Mouse (Mus musculus): ENCODE results near the gene B4galt4. TPM values are rescaled to one million over a fixed set of nuclear protein-coding genes. Genes with fewer than 3 reads are reported as not detected.

Gene B4galt4
- polyA plus RNA-seq, 1 experiment from 2014 or later, result 20.8 TPM

GRCm38 (mm10) chr16:38743941-38744673 is 2.0 kb downstream of the B4galt4 start:
- no peak overlapping the region for H3K4me2 ChIP-seq (ENCODE audit: low read depth, low read length)

GRCm38 (mm10) chr16:38750803-38751202 is 8.7 kb downstream of the B4galt4 start:
- Histone ChIP-seq H3K4me3 (replicated peaks; ENCODE audit: low read length) (no peak overlapping the region), H3K4me1 (ENCODE audit: control insufficient read depth, insufficient read depth, low read length) (peaks cover 3% of the 10 kb centered on the region; the same call in 1 of the 2 replicates), H3K9ac (ENCODE audit: low read length) (no peak overlapping the region), H3K36me3 (ENCODE audit: control insufficient read depth, insufficient read depth, low read length) (no peaks in the 10 kb centered on the region), H3K9me3 (replicated peaks; ENCODE audit: control insufficient read depth, low read length) (no peaks in the 10 kb centered on the region), H3K4me2 (ENCODE audit: low read depth, low read length) (no peak overlapping the region), H3K27ac (ENCODE audit: low read length) (no peak overlapping the region), H3K27me3 (ENCODE audit: control insufficient read depth, insufficient read depth, low read length) (no peaks in the 10 kb centered on the region)
- 56% methylated on average over 6 of the region's 6 CpGs for WGBS
- peak; percentile 47; the same call in 1 of the 2 replicates for ATAC-seq (ENCODE audit: insufficient read depth, low FRiP score)

More at GRCm38 (mm10) chr16:38743941-38744673, 2.0 kb downstream of the B4galt4 start:
- H3K4me1 ChIP-seq (ENCODE audit: control insufficient read depth, insufficient read depth, low read length), result 0 out of 2 replicates have a peak, but pooled peaks cover 2% of the 10 kb centered on the region
- 87% methylated on average over 10 of the region's 10 CpGs for WGBS
- H3K4me3 ChIP-seq (replicated peaks; ENCODE audit: low read length), result no peak overlapping the region
- no peaks in the 10 kb centered on the region for H3K27me3 ChIP-seq (ENCODE audit: control insufficient read depth, insufficient read depth, low read length)
- no peak overlapping the region for H3K27ac ChIP-seq (ENCODE audit: low read length)
- H3K9ac ChIP-seq (ENCODE audit: low read length), result no peak overlapping the region
- no peaks in the 10 kb centered on the region for H3K9me3 ChIP-seq (replicated peaks; ENCODE audit: control insufficient read depth, low read length)
- no peaks in the 10 kb centered on the region for H3K36me3 ChIP-seq (ENCODE audit: control insufficient read depth, insufficient read depth, low read length)
- ATAC-seq (ENCODE audit: insufficient read depth, low FRiP score), result no peak

GRCm38 (mm10) chr16:38753631-38754030 is 11.6 kb downstream of the B4galt4 start:
- 52% methylated on average over 11 of the region's 11 CpGs for WGBS
- no peak overlapping the region for H3K27ac ChIP-seq (ENCODE audit: low read length)
- H3K4me2 ChIP-seq (ENCODE audit: low read depth, low read length), result no peak overlapping the region
- peaks cover 4% of the 10 kb centered on the region for H3K4me1 ChIP-seq (ENCODE audit: control insufficient read depth, insufficient read depth, low read length)
- no peak for ATAC-seq (ENCODE audit: insufficient read depth, low FRiP score)
- no peak overlapping the region for H3K9ac ChIP-seq (ENCODE audit: low read length)
- no peaks in the 10 kb centered on the region; the same call in 1 of the 2 replicates for H3K36me3 ChIP-seq (ENCODE audit: control insufficient read depth, insufficient read depth, low read length)
- no peak overlapping the region for H3K4me3 ChIP-seq (replicated peaks; ENCODE audit: low read length)
- no peaks in the 10 kb centered on the region for H3K9me3 ChIP-seq (replicated peaks; ENCODE audit: control insufficient read depth, low read length)
- no peaks in the 10 kb centered on the region for H3K27me3 ChIP-seq (ENCODE audit: control insufficient read depth, insufficient read depth, low read length)

GRCm38 (mm10) chr16:38755452-38756176 is 13.6 kb downstream of the B4galt4 start:
- WGBS, result 45% methylated on average over 7 of the region's 7 CpGs
- no peak overlapping the region for H3K9ac ChIP-seq (ENCODE audit: low read length)
- H3K36me3 ChIP-seq (ENCODE audit: control insufficient read depth, insufficient read depth, low read length), result no peaks in the 10 kb centered on the region; the same call in 1 of the 2 replicates
- no peaks in the 10 kb centered on the region for H3K27me3 ChIP-seq (ENCODE audit: control insufficient read depth, insufficient read depth, low read length)
- no peak overlapping the region for H3K4me2 ChIP-seq (ENCODE audit: low read depth, low read length)
- no peak for ATAC-seq (ENCODE audit: insufficient read depth, low FRiP score)
- peaks cover 4% of the 10 kb centered on the region for H3K4me1 ChIP-seq (ENCODE audit: control insufficient read depth, insufficient read depth, low read length)
- H3K27ac ChIP-seq (ENCODE audit: low read length), result peak overlapping the region; percentile 24; the same call in 1 of the 2 replicates
- no peaks in the 10 kb centered on the region for H3K9me3 ChIP-seq (replicated peaks; ENCODE audit: control insufficient read depth, low read length)
- H3K4me3 ChIP-seq (replicated peaks; ENCODE audit: low read length), result no peak overlapping the region

GRCm38 (mm10) chr16:38756177-38756503 is 14.1 kb downstream of the B4galt4 start:
- H3K4me2 ChIP-seq (ENCODE audit: low read depth, low read length), result no peak overlapping the region
- H3K36me3 ChIP-seq (ENCODE audit: control insufficient read depth, insufficient read depth, low read length), result no peaks in the 10 kb centered on the region; the same call in 1 of the 2 replicates
- H3K4me1 ChIP-seq (ENCODE audit: control insufficient read depth, insufficient read depth, low read length), result peaks cover 4% of the 10 kb centered on the region
- H3K9me3 ChIP-seq (replicated peaks; ENCODE audit: control insufficient read depth, low read length), result no peaks in the 10 kb centered on the region
- no peak; the same call in 1 of the 2 replicates for ATAC-seq (ENCODE audit: insufficient read depth, low FRiP score)
- H3K27me3 ChIP-seq (ENCODE audit: control insufficient read depth, insufficient read depth, low read length), result no peaks in the 10 kb centered on the region
- peak overlapping the region; percentile 24; the same call in 1 of the 2 replicates for H3K27ac ChIP-seq (ENCODE audit: low read length)
- H3K4me3 ChIP-seq (replicated peaks; ENCODE audit: low read length), result no peak overlapping the region
- 29% methylated on average over 5 of the region's 5 CpGs for WGBS
- no peak overlapping the region for H3K9ac ChIP-seq (ENCODE audit: low read length)

GRCm38 (mm10) chr16:38756572-38756971 is 14.5 kb downstream of the B4galt4 start:
- no peaks in the 10 kb centered on the region for H3K9me3 ChIP-seq (replicated peaks; ENCODE audit: control insufficient read depth, low read length)
- ATAC-seq (ENCODE audit: insufficient read depth, low FRiP score), result no peak
- no peaks in the 10 kb centered on the region; the same call in 1 of the 2 replicates for H3K36me3 ChIP-seq (ENCODE audit: control insufficient read depth, insufficient read depth, low read length)
- no peak overlapping the region for H3K9ac ChIP-seq (ENCODE audit: low read length)
- 65% methylated on average over 4 of the region's 4 CpGs for WGBS
- H3K4me3 ChIP-seq (replicated peaks; ENCODE audit: low read length), result no peak overlapping the region
- H3K27me3 ChIP-seq (ENCODE audit: control insufficient read depth, insufficient read depth, low read length), result no peaks in the 10 kb centered on the region
- no peak overlapping the region for H3K27ac ChIP-seq (ENCODE audit: low read length)
- peaks cover 4% of the 10 kb centered on the region for H3K4me1 ChIP-seq (ENCODE audit: control insufficient read depth, insufficient read depth, low read length)
- H3K4me2 ChIP-seq (ENCODE audit: low read depth, low read length), result no peak overlapping the region

GRCm38 (mm10) chr16:38757626-38758025 is 15.6 kb downstream of the B4galt4 start:
- Histone ChIP-seq H3K9me3 (replicated peaks; ENCODE audit: control insufficient read depth, low read length) (no peaks in the 10 kb centered on the region), H3K27me3 (ENCODE audit: control insufficient read depth, insufficient read depth, low read length) (no peaks in the 10 kb centered on the region), H3K4me3 (replicated peaks; ENCODE audit: low read length) (no peak overlapping the region), H3K4me2 (ENCODE audit: low read depth, low read length) (no peak overlapping the region), H3K36me3 (ENCODE audit: control insufficient read depth, insufficient read depth, low read length) (no peaks in the 10 kb centered on the region; the same call in 1 of the 2 replicates), H3K4me1 (ENCODE audit: control insufficient read depth, insufficient read depth, low read length) (peaks cover 4% of the 10 kb centered on the region), H3K9ac (ENCODE audit: low read length) (no peak overlapping the region), H3K27ac (ENCODE audit: low read length) (no peak overlapping the region)
- 93% methylated on average over 19 of the region's 19 CpGs for WGBS
- ATAC-seq (ENCODE audit: insufficient read depth, low FRiP score), result no peak

- H3K27ac ChIP-seq (ENCODE audit: low read length), result peak overlapping the region; percentile 17; the same call in 1 of the 2 replicates
- WGBS, result 79% methylated on average over 12 of the region's 12 CpGs
- no peaks in the 10 kb centered on the region for H3K9me3 ChIP-seq (replicated peaks; ENCODE audit: control insufficient read depth, low read length)
- no peaks in the 10 kb centered on the region for H3K27me3 ChIP-seq (ENCODE audit: control insufficient read depth, insufficient read depth, low read length)
- H3K4me3 ChIP-seq (replicated peaks; ENCODE audit: low read length), result no peak overlapping the region
- H3K9ac ChIP-seq (ENCODE audit: low read length), result no peak overlapping the region
- H3K4me2 ChIP-seq (ENCODE audit: low read depth, low read length), result no peak overlapping the region
- peaks cover 4% of the 10 kb centered on the region for H3K4me1 ChIP-seq (ENCODE audit: control insufficient read depth, insufficient read depth, low read length)
- H3K36me3 ChIP-seq (ENCODE audit: control insufficient read depth, insufficient read depth, low read length), result no peaks in the 10 kb centered on the region; the same call in 1 of the 2 replicates
- ATAC-seq (ENCODE audit: insufficient read depth, low FRiP score), result peak; percentile 35; the same call in 1 of the 2 replicates
Observed at GRCm38 (mm10) chr16:38758104-38758861, 16.2 kb downstream of the B4galt4 start.
